Mouse (Mus musculus) myocyte (in vitro differentiated cells): ENCODE data around the gene Pla2g4e.

Source experiments
- MAX ChIP-seq: IDR thresholded peaks from one replicate; pipeline ENCODE4 v1.6.1; 2011; ENCODE audit warnings: low read depth, mild to moderate bottlenecking, control low read depth
- MYOD1 ChIP-seq, 3 experiments: IDR thresholded peaks; one replicate each; pipeline ENCODE4 v1.6.1; 2011; ENCODE audit warnings: control low read depth in 2 of 3, low read depth in 2 of 3, mild to moderate bottlenecking in 2 of 3, moderate library complexity in 1 of 3; ENCODE audit not compliant: insufficient read length in 2 of 3, control insufficient read depth in 1 of 3
- MYOG ChIP-seq, 3 experiments: IDR thresholded peaks; one replicate each; pipeline ENCODE4 v1.6.1; 2011; ENCODE audit warnings: control low read depth in 2 of 3, low read depth in 2 of 3, mild to moderate bottlenecking in 2 of 3; ENCODE audit not compliant: insufficient read length in 2 of 3, control insufficient read depth in 1 of 3, insufficient read depth in 1 of 3
- POLR2A ChIP-seq: IDR thresholded peaks from one replicate; pipeline ENCODE4 v1.6.1; 2011; ENCODE audit warnings: low read depth, mild to moderate bottlenecking, control low read depth, moderate library complexity; ENCODE audit not compliant: insufficient read length
- POLR2AphosphoS2 ChIP-seq: IDR thresholded peaks from one replicate; pipeline ENCODE4 v1.6.1; 2011; ENCODE audit warnings: low read depth, control low read depth; ENCODE audit not compliant: insufficient read length
- TCF12 ChIP-seq: IDR thresholded peaks from one replicate; pipeline ENCODE4 v1.6.1; 2011; ENCODE audit warnings: mild to moderate bottlenecking, control low read depth; ENCODE audit not compliant: poor library complexity, insufficient read depth, severe bottlenecking
- USF1 ChIP-seq: IDR thresholded peaks from one replicate; pipeline ENCODE4 v1.6.1; 2011; ENCODE audit warnings: low read depth, mild to moderate bottlenecking, control low read depth, moderate library complexity

GRCm38 (mm10) chr2:120285639-120286038, 40.5 kb upstream of the Pla2g4e start:
- TF ChIP-seq POLR2A: no peak
- no peak for TF ChIP-seq MYOG (IDR thresholded peaks at IDR 0.05; ENCODE audit: control insufficient read depth in 1 of 3, insufficient read depth in 1 of 3, insufficient read length in 2 of 3, low read depth in 2 of 3)
- no peak for TF ChIP-seq TCF12
- TF ChIP-seq MAX: no peak
- no peak for TF ChIP-seq POLR2AphosphoS2
- TF ChIP-seq MYOD1 (IDR thresholded peaks at IDR 0.05; ENCODE audit: control insufficient read depth in 1 of 3, insufficient read length in 2 of 3, low read depth in 2 of 3): no peak
- TF ChIP-seq USF1: no peak
